Mouse (Mus musculus): Measurements from ENCODE around the gene Tsen2.
A peak's percentile ranks its signal among the peaks of the same experiment; 100 is the strongest.

Tsen2 gene

DNA sequence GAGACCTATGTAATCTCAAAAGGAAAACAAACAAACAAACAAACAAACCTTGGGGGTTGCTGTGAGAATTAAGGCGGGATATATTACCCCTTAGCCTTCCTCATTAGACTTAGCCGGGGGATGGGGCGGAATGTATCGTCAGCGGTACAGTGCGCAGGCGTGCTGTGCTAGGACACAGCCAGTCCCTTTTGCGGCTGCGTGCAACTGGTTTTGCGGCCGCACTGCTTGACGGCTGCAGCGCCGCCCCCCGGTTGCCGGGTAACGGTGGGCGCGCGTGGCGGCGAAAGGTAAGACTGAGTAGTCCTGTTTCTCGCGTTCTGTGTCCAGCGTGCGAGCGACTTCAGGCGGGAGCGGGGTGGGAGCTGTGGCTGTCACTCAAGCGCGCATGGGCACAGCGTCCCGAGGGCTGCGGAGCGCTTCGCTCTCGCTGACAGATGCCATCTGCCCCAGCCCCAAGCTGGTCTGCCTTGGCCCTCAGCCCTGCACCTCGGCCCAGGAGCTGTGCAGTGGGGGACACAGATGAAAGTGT, at the start of gene Tsen2:
Gene Tsen2 (plus strand): TSS at position 223 of the 529 bp plus-strand sequence.
- peak; percentile 96 for DNase-seq (ENCODE audit: low read depth, low spot score)

DNA sequence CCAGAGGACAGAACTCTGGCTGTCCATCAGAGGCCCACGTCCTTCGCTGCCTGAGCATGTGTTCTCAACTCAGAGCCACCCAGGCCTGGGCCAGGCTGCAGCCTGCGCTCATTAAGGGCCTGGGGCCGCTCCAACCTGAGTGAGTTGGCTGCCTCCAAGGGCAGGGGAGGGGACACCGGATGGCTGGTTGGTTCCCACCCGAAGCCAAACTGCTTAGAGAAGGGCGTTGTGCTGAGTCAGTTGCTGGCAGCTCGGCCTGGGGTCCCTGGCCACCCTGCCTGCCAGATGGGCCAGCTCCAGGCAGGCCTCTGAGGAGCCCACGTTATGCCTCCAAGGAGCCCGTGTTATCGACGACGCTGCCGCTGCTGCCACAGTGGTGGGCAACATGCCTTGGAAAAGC, 44.9 kb upstream of the Tsen2 start:
- DNase-seq (ENCODE audit: low read depth, low spot score): no peak

DNA sequence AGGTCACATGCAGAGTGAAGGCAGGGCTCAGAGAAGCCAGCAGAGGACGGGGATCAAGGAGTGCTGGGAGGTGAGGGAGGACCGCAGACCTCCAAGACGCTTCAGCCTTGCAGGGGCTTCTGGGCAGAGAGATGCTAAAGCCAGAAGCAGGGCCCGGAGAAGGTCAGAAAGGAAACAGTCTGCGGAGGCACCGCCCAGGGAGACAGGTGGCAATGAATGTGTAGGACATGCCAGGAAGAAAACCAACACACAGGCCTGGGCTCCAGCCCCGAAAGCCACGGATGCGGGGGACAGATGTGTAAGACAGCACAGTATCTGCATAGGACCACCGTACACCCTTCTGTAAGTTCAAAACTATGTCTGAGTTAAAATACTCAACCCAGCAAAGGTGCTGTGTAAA, 44.2 kb upstream of the Tsen2 start:
- DNase-seq (ENCODE audit: low read depth, low spot score): no peak

DNA sequence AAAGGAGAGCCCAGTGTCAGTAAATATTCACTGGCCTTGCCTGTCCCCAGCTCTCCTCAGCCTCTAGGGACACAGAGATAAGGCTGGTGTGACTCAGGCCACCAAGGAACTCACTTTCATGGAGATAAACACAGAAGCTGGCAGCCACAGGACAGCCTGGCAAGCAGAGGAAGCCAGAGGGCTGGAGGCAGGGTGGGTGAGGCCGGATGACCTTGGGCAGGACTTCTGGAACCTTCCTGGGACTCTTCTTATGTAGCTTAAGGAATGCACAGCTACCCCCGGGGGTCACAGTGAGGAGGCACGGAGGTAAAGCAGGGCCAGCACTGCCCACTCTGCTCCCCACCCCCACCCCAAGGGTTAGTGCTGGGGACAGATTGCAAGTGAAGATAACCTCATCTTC, 43.3 kb upstream of the Tsen2 start:
- DNase-seq (ENCODE audit: low read depth, low spot score): no peak

DNA sequence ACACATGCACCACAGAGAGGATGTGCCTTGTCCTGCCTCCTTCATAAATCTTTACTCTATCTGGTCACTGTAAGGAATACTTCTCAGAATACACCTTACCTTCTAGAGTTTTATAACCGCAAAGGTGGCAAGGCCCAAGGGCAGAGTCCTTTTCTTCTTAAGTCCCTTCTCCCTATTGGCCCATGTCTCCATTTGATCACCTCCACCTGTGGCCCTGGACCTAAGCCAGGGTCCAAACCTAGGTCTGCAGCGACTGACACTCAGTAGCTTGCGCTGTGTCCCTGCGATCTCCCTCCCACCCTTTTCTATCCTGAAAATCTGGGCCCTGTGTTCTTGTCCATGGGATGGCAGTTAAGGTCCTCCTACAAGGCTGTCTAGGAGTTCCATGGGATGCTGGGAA, 41.4 kb upstream of the Tsen2 start:
- no peak for DNase-seq (ENCODE audit: low read depth, low spot score)

DNA sequence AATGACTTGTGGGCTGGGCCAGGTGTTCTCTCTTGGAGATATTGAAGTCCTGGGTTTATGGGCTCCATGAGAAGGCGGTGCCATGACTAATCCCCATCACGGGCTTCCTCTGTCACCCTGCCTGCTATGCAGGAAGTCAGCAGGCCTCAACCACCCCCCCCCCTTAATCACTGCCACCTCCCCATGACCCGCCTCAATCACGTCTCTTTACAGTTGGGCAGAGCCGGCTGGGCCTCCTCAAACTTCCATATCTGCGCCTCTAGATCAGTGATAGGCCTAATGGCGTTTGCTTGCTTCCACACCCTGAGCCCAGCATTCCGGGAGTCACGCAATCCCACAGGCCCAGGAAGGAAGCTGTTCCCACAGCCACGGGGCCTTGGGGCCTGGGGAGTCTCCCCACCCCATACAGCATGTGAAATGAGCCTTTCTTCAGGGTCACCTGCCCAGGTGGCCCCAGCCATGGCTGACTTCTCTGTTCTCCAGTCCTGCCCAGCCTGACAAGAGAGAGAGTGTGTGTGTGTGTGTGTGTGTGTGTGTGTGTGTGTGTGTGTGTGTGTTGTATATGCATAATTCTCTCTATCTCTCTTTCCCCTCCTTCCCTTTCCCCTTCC, 40.8 kb upstream of the Tsen2 start:
- DNase-seq (ENCODE audit: low read depth, low spot score): no peak

DNA sequence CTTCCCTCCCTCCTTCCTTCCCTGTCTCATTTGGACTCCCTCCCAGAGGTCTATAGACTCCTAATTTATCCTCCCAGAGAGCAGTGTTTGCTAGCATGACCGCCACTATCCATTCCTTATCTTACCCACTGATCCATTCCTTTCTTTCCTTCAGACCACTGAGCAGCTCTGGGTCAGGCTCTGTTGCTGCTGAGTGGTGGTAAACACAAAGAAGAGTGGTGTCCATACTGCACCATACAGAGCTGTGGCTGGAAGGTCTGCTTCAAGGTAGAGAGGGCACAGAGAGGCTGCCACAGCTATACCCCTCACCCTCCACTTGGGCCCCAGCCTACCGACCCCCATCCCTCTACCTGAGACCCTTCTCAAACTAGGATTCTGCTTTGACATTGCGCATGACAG, 40.3 kb upstream of the Tsen2 start:
- no peak for DNase-seq (ENCODE audit: low read depth, low spot score)

DNA sequence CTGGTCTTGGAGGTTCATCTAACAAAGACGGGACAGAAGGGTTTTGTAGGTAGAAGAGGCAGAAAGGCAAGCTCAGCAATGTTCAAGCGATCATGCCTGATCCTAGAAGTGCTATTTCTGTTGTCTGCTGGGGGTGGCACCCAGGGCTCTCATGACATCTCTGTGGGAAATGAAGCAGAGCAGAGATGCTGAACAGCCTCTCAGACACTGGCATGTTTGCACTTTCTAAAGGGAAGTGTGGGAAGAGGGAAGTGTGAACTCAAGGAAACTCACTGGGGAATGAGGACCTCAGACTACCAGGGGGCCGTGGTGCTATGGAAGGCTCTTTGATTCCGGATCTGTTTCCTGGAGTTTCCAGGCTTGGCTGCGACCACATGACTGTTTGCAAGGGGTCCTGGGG, 39.5 kb upstream of the Tsen2 start:
- no peak for DNase-seq (ENCODE audit: low read depth, low spot score)

DNA sequence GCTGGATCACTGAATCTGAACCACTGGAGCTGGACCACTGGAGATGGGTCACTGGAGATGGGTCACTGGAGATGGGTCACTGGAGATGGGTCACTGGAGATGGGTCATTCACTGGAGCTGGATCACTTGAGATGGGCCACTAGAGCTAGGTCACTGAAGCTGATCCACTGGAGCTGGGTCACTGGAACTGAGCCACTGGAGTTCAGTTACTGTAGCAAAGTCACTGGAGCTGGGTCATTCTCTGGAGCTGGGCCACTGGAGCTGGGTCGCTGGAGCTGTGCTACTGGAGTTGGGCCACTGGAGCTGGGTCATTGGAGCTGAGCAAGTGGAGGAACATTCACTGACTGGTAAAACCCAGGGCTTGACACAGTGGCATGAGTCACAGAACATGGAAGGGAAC, 38.0 kb upstream of the Tsen2 start:
- no peak for DNase-seq (ENCODE audit: low read depth, low spot score)

DNA sequence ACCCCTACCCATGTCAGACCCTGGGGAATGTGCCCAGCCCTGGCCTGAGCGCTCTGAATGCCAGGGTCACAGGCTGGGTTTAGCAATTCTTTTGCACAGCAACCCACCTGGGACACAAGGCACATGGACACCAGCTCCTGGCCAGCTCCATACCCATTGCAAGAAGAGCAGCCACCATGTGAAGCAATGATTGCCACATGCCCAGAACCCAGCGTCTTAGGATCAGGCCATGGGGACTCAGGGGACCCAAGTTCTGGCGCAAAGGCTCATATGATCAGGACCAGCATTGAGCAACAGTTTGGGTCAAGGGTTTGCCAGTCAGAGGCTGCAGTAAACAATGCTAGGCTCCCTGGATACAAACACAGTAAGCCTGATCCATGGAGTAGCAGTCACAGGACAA, 33.0 kb upstream of the Tsen2 start:
- DNase-seq (ENCODE audit: low read depth, low spot score): no peak

DNA sequence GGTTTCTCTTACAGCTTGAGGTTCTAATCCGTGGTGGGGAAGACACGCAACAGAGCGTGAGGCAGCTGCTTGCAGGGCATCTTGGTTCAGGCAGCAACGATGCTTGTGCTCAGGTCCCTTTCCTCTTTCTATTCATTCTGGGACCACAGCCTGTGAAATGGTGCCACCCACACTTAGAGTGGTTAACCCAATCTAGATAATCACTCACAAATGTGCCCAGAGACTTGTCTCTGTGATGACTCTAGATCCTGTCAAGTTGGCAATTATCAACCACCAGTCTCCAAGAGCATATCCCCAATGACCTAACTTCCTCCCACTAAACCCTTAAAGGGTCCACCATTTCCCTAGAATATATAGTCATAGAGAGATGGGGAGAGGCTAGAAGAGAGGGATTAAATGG, 31.3 kb upstream of the Tsen2 start:
- DNase-seq (ENCODE audit: low read depth, low spot score): peak; percentile 64

DNA sequence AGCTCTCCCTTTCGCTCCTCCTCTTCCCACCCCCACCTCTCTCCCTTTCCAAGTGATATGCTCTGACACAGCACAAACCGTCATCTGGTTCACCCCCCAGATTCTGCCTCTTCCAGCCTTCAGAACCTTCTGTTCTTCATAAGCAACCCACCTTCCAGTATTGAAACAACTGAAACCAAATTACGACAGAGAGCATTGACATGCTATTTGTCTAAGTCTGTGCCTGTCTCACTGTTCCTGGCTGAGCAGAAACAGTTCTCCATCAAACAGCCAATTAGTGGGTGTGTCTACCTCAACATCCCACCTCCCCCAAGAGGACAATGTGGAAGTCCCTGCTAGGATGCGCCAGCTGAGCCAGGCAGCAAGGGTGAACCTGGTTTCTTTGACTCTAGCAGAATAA, 26.6 kb upstream of the Tsen2 start:
- DNase-seq (ENCODE audit: low read depth, low spot score): no peak

DNA sequence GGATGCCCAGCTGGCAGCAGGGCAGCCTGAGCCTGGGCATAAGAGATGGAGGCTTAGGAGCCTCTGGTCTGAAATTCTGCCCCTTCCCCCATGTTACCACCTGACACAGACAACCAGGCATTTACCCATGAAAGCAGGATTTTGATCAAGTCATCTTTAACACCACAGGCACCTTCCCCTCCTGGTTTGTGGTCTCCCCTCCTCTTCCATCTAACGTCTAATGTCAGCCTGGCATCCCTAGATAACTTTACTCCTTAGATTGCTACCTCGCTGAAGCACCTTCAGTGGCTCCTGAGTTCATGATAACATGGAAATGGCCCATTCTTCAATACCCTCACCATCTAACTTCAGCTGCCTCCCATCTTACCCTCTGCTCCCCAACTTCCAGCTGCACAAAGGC, 26.1 kb upstream of the Tsen2 start:
- DNase-seq (ENCODE audit: low read depth, low spot score): no peak

DNA sequence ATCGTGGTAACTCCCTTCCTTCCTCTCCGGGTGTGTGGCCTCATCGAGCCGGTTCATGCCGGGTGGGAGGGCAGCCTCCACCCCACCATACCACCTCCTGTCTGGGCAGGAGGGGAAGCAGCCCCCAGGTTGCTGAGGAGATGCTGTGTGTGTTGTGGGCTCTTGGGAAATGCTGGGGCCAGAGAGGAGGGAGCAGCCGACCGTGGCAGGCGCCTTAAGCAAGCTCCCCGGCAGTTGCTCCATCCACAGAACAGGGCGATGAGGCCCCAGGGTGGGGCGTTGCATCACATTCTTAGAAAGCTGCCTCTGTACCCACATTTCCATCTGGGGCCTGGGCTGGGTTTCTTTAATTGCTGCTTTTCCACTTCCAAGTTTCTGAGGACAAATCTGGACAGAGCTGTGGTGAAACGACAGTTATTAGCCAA, 25.2 kb upstream of the Tsen2 start:
- DNase-seq (ENCODE audit: low read depth, low spot score): peak; percentile 21

DNA sequence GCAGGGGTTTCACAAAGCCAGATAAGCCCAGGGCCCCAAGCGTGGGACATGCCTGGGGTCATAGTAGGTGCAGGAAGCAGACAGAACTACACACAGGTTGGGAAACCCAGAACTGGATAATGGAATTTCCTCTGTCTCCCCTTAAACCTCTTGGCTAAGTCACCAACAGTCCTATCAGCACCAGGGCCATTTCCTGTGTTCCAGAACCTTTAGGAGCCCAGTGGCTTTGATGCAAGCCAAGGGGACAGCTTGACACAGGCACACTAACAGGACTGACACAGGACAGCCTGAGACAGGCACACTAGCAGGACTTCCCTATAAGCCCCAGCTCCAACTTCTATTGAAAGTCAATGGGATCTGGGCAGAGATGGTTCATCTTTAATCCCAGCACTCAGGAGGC, 22.5 kb upstream of the Tsen2 start:
- no peak for DNase-seq (ENCODE audit: low read depth, low spot score)

DNA sequence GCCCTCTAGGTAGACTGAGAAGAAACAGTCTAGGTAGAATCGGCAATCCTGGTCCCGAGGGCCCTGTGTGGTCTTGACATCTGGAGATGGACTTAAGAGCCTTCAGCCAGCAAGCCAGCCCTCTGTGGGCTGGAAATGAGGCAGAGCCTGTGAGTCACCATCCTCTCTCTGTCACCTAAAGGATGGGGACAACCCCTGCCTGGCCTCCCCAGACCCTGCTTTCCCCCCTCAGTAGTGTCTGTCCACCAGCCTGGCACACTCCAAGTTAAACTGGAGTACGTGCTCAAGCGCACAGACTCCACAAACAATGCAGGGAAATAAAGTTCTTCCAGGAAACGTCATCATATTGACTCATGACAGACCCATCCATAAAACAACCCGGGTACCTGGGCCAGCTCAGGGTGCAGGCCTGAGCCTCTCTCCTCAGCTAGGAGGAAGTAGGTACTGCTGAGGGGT, 21.7 kb upstream of the Tsen2 start:
- DNase-seq (ENCODE audit: low read depth, low spot score): no peak

DNA sequence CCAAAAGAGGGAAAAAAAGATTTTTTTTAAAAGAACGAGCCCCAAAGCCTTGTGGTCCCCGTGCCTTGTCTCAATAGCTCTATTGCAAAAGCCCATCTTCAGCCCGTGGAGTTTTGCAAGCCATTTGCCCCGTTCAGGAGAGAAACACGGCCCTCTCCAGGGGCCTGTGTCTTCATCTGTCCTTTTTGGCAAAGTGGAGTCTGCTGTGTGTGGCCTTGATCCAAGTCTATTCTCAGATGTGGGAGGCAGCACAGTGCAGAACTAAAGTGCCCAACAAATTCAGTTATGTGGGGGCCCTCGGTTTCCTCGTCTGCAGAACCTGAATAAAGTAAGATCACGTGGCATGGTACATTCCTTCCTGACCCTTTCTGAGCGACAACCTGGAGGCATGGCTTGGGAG, 21.3 kb upstream of the Tsen2 start:
- no peak for DNase-seq (ENCODE audit: low read depth, low spot score)

DNA sequence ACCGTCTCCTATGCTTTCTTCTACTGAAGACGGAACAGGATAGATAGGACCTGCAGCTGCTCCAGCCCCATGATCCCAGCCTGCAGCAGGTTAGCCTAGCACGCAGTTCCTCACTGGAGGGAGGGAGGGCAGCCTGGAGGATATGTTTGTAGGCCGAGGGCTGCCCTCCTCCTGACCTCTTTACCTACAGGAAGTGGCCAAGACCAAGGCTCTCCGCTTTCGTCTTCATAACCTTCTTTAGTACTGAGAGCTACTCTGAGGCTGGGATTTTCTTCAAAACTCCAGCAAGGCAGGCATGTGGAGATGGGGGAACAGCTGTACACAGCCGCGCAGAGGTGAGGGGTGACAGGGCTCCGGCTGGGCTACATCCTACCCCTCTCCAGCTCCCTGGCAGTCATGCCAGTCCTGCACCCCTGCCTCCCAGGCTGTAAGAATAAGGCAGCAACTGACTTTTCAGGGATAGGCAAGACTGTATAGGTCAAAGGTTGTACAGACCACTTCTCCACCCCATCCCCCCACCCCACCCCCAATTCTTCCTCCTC, 19.9 kb upstream of the Tsen2 start:
- peak; percentile 29 for DNase-seq (ENCODE audit: low read depth, low spot score)

DNA sequence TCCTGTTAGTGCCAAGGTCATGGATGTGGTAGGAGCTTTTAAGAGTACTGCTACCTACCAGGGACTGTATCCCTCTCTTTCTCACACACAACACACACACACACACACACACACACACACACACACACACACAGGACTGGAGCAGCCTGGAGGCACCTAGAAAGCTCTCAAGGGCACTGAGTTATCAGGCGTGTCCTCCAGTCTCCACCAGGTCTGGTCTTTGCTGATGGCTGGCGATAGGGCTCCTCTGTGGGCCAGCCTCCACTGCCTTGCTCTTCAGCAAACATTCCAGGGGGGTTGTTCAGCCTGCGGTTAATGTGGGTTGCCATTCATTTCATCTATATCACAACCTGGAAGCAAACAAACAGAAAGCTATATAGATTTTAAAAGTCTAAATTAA, 17.0 kb upstream of the Tsen2 start:
- no peak for DNase-seq (ENCODE audit: low read depth, low spot score)

DNA sequence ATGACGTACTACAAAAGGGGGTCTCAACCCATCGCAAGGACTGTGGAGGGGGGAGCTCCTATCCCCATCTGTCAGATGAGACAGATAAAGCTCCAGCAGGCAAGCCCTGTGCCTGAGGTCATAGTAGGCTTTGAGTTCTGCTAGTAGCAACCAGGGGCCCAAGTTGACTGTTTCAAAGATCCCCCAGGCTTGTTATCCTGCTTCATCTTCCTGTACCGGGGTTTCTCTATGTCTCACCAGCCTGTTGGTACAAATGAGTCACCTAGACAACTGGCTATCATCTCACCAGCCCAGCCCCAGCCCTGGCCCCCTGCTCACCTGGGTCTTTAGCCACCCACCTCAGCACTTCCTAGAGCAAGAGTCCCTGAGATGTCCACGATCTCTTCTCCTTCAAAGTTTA, 16.1 kb upstream of the Tsen2 start:
- DNase-seq (ENCODE audit: low read depth, low spot score): peak; percentile 34

DNA sequence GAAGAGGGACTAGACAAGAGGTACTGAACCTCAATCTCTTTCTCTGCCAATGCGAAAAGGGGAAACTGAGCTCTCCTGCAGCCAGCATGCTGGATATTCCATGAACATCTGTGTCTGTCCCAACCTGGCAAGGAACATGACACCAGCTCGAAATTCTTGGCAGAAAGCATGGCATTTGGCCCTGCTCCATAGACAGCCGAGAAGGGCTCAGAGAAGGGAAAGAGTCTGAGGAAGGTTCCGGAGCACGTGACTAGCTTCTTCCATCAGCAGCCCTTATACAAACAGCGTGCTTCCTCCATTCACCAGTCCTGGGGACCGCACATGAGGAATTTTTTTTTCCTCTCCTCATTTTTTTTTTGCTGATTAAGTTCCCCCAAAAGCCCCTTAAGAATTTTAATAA, 9.8 kb upstream of the Tsen2 start:
- DNase-seq (ENCODE audit: low read depth, low spot score): no peak

DNA sequence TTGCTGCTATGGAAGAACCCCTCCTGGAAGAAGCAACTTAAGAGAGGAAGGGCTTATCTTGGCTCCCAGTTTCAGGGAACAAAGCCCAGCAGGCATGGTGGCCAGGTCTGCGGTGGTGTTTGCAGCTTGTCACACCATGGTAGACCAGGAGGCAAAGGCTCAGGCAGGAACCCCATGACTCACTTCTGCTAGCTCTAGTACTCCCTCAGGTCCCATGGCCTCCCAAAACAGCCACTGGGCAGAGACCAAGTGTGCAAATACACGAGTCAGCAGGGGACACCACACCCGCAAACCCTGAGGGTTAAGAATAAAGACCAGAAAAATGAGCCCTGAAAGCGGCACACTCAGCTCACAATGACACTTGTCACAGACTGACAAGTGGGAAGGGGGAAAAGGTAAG, 8.3 kb upstream of the Tsen2 start:
- no peak for DNase-seq (ENCODE audit: low read depth, low spot score)

DNA sequence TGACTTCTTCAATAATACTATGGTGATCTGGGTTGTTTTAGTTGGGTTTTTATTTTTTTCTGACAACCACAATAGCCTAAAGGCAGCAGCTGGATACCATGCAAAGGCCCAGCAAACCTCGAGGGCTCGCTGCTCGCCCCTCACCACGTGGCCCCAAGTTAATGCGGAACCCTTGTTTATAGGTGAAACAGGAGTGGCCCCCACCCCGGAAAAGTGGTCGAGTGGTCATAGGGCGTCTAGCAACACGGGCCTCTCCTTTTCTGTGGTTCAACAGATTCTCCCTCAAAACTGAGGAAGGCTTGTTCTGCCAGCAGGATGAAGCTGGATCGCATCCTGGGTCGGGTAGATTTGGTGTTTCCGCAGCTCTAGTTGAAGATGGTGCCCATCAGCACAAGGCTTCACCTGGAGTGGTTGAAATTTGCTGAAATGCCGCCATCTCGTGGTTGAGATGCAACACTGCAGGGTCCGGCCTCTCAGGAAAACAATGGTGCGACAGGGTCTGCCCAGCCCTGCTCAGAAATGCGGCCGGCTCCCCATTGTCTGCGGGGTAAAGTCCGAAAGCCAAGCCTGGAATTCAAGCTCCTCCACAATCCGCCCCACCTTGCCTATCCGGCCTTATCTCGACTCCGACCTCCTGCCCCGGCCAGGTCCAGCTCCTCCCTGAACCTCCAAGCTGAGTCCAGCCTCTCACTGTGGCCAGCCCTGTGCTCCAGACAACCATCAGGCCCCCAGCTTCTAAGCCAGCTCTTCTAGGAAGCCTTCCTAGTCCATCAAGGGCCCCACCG, 5.6 kb upstream of the Tsen2 start:
- DNase-seq (ENCODE audit: low read depth, low spot score): peak; percentile 75

Data from CD4-positive helper T cell, adult 2 months (primary cell).